Mouse (Mus musculus) WW6 (cell line): Measurements from ENCODE around the gene Wfdc13.
A peak's percentile ranks its signal among the peaks of the same experiment; 100 is the strongest.

ENCODE experiments used
- DNase-seq: peaks from one replicate; pipeline ENCODE4 v3.0.0-alpha.2; 2013; ENCODE audit warnings: low read depth, low spot score

Wfdc13 gene

DNA sequence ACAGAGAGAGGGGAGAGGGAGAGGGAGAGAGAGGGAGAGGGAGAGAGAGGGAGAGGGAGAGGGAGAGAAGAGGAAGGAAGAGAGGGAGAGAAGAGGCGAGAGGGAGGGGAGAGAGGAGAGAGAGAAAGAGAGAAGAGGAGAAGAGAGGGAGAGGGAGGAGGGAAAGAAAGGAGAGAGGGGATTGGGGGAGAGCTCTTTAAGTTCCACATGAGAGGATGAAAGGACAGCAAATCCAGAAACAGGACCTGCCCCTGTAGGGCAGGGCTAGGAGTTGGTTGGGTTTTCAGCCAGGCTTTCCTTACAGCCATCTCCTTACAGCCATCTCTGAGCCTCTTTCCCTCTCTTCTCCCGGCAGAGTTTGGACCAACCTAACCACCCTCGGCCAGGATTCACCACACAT is at the start of gene Wfdc13:
Gene Wfdc13, plus strand, starts transcription at position 301 of the 400 bp plus-strand sequence.
- DNase-seq, result no peak

DNA sequence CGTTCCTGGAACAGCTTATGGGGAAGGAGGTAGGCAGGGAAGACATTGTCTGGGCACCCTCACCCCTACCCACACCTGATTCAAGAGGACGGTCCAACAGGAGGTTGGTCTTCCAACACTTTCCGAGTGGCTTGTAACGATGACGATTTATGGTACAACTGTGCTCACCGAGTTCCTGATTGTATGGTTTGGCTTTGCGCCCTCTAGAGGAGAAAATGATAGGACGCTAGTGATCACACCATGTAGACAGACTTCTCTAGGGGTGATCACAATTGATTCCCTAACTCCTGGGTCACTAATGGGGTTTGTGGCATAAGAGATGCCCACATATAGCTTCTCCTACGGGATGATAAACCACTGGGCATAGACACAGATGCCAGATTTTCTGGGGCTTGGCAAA is 49.6 kb upstream of the Wfdc13 start:
- no peak for DNase-seq

DNA sequence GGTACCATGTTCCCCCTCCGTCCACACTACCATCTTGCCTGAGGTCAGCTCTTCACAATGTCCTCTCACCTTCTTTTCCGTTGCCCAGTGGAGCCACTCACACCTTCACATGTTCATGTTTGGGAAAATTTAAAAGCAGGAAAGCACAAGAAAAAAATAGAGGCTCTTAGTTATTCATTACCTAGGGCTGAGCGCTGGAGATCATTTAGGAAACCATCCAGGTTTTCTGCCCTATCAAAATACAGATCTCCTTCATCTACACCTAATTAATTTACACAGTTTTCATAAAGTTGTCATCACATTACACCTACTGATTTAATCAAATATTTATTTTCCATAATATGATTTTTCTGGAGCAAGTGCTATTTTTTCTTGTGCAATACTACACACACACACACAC is 46.2 kb upstream of the Wfdc13 start, which contains the start of gene Wfdc16:
Gene Wfdc16, minus strand, starts transcription at position 101 of the 400 bp plus-strand sequence.
- DNase-seq, result no peak

DNA sequence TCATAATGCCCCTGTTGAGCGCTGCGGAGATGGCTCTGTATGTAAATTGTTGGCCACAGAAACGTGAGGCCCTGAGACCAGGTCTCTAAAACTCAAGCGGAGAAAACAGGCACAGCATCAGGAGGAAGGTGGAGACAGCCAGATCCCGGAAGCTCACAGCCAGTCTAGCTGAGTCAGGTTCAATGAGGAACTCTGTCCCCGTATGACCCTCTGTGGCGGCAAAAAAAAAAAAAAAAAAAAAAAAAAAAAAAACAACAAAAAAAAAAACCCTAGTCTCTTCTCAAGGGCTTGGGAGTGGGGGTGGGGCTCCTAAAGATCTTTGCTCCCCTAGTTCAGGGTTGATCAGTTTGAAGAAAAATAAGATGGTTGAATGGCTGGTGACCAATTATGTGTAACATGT is 43.8 kb upstream of the Wfdc13 start:
- no peak for DNase-seq

DNA sequence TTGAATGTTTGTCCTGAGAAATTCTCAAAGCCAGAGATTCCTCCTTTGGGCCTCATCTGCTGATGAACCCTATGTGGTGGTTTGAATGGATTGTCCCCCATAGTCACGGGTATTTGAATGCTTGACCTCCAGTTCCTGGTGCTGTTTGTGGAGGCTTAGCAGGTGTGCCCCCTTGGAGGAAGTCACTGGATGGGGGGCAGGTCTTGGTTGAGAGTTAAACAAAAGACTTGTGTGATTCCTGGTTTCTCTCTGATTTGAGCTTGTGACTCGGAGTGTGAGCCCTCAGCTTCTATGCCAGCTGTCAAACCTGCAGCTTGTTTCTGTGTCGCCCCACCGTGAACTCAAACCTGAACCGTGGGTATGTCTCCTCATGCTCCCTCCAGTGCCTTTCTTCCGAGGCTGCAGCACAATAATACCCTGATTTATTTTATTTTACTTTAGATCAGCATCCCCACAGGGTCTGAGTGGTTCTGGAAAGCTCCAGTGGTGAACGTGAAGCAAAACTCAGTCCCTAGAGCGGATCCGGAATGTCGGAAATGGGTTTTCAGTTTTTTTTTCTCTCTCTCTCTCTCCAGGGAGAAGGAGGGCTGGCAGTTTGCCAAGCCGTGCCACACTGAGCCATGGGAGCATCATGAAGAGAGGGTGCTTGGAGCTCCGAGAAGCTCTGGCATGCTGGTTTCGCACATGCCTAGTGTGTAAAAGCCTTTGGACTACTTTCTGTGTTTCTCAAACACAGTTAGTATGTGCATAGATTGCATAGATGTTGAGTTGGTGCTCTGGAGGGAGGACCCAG is 42.8 kb upstream of the Wfdc13 start:
- no peak for DNase-seq

DNA sequence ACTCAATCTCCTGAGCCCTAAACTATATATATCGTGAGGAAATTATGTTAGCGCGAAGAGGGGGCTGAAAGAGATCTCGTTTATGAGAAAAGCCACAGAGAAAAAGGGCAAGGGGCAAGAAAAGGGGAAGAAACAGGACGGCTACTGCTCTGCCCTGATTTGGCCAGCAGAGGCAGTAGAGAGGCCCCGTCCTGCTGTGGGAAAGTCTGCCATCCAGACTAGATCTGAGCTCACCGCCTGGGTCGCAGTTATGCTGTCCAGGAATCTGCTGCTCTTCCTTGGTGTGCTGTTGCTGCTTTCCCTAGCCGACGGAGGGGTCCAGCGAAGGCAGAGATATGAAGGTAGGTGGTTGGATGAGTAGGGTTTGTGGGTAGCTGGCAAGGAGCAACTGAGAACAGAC is 29.0 kb upstream of the Wfdc13 start, which contains the start of gene Wfdc10:
Gene Wfdc10, plus strand, starts transcription at position 189 of the 400 bp plus-strand sequence.
- DNase-seq, result no peak

DNA sequence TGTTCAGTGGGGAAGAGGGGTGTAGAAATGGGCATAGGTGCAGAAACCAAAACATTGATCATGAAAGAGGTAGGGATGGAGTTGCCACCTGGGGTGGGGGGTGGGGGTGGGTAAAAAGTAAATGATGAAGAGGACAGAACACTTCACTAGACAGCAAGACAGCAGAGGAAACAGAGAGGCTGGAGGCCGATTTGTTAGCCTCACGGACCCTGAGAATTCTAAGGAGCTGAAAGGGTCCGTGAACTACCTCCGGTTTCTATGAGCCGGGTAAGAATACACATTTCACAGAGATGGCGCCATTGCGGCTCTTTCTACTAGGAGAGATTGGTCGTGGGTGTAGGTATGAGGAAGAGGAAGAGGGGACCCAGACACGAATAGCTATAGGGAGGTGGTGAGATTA is 28.4 kb upstream of the Wfdc13 start, which contains the start of gene Wfdc9:
Gene Wfdc9, minus strand, starts transcription at position 101 of the 400 bp plus-strand sequence.
- no peak for DNase-seq

DNA sequence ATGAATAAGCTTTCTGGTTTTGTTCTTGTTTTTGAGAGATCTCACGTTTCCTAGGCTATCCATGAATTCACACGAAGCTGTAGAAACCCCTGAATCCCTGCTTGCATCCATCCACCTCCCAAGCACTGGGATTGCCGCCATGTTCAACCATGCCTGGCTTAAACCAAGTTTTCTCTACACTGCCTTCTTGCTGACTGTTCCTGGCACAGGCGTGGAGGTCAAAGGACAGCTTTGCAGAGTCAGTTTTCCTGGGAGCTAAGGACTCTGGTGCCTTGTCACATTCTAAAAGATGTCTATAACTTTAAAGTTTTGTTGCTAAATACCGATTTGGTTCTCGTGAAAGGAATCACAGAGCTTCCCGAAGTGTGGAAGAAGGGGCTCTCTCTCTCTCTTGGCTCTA is 20.1 kb upstream of the Wfdc13 start:
- DNase-seq, result no peak

DNA sequence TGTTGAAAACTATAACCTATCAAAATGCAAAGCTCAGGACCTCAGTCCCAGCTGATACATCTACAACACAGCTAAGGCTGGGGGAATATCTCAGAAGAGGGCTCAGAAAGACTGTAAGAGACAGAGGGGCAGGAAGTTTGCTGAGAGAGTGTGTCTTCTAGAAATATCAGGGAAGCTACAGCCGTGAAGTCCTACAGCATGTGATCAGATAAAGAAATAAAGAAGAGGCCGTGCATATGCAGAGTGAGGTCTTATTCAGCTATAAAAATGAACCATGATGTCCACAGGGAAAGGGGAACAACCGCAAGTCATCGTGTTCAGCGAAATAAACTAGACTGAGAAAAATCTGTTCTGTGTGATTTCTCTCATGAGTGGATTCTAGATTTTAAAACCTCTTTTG is 14.6 kb upstream of the Wfdc13 start:
- no peak for DNase-seq

DNA sequence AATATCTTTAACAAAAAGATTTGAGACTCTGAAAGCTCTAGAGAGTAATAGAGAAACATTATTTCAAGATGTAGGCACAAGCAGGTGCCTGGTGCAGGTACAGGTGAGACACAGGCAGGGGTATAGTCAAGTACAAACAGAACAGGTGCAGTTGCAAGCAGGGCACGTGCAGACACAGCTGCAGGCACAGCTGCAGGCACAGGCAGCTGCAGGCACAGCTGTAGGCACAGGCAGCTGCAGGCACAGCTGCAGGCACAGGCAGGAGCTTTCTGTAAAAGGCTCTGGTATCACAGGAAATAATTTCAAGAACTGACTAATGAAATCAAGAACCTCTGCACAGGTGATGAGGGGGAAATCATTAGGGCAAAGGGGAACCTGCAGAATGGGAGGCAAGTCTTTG is 14.0 kb upstream of the Wfdc13 start:
- DNase-seq, result no peak

DNA sequence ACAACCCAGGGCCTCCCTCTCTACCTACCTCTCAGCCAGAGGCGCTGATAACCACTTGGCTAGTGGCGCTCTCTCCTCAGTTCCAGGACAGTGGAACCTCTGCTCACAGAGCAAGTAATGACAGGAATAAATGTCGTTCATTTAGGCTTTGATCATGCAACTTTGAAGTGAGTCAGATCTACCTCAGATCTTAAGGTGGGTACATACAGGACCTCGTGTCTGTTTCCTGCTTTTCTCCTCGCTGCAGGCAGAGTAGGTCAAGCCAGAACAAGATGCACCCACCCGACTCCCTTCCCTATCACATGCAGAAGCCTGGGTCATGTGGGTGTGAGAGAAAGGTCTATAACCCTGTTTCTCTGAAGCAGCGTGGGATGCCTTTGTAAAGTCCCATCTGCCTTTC is 10.9 kb upstream of the Wfdc13 start, which contains the start of gene Wfdc11:
Gene Wfdc11, minus strand, starts transcription at position 101 of the 400 bp plus-strand sequence.
- no peak for DNase-seq

DNA sequence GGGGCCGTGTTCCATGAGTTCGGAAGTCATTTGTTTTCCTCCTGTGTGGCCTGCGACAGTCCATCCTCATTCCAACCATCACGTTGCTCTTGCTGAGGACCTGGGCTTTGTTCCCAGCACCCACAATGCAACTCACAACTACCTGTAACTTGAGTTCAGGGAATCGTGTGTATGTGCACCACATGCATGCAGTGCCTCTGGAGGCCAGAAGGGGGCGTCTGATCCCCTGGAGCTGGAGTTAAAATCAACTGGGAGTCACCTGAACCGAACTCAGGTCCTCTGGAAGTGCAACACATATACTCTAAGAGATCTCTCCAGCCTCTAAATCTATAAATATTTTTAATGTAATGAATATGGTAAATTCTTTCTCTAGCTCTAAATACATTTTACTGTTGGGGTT is 8.8 kb upstream of the Wfdc13 start:
- DNase-seq, result no peak

DNA sequence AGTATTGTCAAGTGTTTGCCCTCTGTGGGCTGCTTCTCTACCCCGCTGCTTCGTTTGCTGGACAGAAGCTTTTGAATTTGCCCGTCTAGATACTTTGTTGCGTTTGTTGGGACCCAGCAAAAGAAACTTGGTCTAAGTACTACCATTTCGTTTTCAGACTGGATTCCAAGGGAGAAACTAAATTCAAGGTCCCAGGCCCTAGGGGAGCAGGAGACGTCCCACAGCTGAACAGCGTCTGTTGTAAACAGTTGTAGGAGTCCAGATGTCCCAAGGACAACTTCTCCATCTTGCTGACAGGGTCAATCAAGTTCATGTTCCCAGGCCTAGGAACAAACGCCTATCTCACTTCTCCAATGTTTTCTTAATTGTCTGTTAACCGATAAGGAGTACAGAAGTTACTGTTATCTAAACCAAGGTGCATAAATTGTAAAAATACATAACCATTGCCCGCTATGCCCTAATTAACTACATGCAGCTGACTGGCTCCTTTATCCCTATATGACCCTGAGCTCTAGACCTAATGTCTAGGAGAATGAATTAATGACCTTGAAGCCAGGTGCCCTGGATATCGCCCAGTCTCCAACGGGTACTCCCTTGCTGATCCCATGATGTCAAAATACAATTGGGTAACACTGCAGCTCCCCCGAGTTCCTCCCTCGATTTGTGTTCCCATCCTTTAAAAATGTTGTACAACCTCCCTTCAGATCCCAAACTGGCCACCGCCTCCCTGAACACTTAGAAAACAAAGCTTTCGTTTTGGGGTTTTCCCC is 7.8 kb upstream of the Wfdc13 start:
- no peak for DNase-seq

DNA sequence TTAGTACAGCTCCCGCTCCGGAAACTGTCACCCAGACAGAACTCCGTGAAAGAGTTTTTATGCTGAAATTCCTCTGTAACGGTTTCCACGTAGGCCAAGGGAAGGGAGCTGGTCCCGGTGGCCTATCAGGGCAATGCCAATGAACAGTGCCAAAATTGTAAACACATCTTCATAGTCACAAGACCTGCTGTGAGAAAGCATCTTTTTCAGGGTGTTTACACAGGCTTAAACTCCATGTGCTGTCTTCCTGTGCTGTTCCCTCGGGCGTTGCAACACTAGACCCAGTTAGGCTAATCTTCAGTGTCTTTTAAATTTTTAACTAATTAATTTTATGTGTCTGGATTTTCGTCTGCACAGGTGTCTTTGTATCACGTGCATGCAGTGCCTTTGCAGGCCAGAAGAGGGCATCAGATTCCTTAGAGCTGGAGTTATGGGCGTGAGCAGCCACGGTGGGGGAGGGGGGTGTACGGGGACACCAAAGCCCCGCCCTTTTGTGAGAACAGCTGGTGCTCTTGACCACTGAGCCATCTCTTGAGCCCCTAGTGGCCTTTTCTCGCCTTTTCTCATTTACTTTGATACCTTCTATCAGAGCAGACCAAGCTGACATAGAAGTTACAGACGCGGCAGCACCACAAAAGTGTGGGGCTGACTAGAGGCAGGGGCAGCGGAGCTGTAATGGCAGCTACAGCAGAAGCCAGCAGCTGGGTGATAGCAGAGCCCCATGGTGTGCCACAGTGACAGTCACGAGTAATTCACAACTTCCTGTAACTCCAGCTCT is 5.9 kb upstream of the Wfdc13 start:
- peak; percentile 91 for DNase-seq

DNA sequence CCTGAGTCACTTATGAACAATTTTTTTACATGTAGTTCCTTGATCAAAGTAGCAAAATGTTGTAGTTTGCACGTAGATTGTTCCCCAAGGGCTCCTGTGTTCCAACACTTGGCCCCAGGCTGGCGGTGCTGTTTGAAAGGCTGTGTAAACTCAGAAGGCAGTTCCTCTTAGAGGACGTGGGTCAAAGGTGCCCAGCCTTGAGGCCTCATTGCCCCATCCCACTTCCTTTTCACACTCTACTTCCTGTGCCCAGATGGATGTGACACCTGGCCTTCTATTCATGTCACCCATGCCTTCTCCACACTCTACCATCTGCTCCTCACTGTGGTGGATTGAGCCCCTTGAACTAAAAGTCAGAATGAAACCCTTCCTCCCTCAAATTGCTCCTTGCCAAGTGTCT is 5.0 kb upstream of the Wfdc13 start:
- no peak for DNase-seq

DNA sequence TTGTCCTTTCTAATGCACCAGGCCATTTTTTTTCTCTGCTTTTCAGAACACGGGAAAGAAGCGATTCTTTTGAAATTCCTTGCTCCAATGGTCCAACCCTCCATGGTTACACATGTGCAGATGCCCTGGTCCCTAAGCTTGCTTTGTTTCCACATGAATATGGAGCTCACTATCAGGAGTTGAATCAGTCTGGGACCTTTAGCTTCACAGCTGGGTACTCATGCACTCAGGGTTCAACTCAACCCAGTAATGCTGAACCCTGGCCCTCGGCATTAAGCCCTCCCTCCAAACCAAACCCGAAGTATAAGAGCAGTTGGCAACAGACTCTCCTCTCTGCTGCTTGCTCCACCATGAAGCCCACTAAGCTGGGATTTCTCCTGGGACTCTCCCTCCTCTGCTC is 13.3 kb downstream of the Wfdc13 start, which contains the start of gene Spint4:
Gene Spint4, plus strand, starts transcription at position 301 of the 400 bp plus-strand sequence.
- no peak for DNase-seq

DNA sequence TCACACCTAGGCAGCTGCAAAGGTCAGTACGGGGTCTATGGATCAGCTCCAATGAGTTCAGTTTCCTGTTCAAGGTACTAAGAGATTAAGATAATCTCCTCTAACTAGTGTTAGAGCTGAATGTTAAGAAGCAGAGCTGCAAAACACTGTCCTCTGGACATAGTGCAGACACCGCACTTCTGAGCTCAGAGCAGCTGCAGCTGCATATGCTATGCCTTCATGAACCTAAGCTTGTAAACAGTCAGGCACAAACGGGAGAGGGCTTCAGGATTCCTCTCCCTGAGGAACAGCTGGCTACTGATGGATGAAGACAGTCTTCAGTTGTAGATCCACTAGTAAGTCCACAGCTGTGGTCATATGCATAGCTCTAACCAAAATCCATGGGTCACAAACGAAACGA is 16.1 kb downstream of the Wfdc13 start:
- no peak for DNase-seq

DNA sequence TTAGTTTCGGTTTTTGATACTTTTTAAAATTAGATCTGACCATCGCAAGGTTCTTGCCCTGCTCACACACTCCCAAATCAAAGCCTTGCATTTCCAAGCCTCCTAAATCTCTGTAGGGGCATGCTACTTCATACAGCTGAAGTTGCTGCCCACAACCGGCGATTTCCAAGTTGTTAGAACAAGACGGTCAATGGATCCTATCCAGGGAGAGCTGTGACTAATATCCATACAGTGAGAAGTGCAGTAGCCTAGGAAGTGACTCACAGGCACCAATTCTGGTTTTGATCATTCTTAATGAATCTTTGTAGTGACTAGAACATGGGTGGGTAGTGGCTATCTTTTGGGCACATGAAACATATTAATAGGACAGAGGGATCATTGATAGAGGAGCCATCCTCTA is 16.9 kb downstream of the Wfdc13 start:
- no peak for DNase-seq

DNA sequence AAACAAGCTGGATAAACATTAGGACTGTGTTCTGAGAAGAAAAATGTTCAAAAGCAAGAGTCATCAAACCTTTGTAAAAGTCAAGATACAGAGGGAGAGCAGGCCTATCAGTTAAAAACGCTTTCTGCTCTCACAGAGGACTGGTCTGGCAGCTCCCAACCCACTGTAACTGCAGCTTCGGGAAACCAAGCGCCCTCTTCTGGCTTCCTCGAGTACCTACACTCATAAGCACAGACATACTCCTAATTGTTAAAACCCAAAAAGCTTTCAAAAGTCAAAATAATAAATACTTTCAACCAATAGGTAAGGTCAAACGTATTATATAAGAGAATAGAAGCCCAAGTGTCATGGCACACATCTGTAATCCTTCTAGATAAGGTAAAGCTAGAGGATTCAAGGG is 19.3 kb downstream of the Wfdc13 start:
- DNase-seq, result no peak

DNA sequence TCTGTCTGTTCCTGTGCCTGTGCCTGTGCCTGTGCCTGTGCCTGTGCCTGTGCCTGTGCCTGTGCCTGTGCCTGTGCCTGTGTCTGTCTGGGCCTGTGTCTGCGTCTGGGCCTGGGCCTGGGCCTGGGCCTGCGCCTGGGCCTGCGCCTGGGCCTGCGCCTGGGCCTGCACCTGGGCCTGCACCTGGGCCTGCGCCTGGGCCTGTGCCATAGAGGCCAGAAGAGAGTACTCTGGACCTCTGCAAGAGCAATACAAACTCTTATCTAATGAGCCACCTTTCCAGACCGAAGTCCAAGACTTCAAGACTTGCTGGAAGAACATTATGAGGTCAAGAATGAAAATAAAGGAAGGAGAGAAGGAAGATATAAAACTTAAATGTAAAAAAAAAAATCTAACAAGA is 20.4 kb downstream of the Wfdc13 start:
- no peak for DNase-seq

DNA sequence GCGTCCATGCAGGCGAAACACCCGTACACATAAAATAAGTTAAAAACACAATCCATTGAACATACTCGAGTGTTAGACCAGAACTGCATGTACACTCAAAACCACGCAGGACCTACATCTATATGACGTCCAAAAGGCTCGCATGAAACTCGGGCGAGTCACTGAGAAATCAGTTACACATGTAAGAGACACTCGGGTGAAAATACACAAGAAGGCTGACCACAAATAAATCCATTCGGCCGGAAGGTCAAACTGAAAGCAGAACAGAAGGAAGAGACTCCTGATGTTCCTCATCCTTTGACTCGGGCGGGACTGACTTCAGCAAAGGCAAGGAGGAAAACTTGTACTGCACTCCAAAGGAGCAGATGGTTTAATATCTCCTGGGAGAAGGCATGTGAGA is 21.1 kb downstream of the Wfdc13 start:
- no peak for DNase-seq

DNA sequence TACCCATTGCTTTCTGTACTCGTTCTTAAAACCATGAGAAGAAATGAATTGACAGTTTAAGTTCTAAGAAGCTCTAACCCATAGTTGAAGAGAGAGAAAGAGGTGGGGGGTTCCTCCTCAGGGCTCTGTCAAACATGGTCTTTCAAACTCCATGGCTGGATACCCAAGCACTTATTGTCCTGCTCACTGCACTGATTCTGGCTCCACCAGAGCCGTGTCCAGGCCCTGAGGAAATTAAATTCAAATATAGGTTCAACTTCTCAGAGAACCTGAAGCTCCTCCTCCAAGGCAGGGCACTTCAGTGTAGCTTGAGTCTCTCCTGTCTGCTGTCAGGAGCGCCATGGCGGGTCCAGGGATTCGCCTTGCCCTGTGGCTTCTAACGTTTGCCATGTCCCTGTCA is 30.1 kb downstream of the Wfdc13 start, which contains the start of gene Spint5:
Gene Spint5, plus strand, starts transcription at position 301 of the 400 bp plus-strand sequence.
- no peak for DNase-seq
